Mouse (Mus musculus) adrenal gland, postnatal 14 days (tissue): ENCODE results near the gene Gm11007. TPM values are rescaled to one million over a fixed set of nuclear protein-coding genes. Genes with fewer than 3 reads are reported as not detected.
"Not testable (repeated sequence)": the region's sequence is repeated elsewhere in the genome, so short reads cannot be mapped to it uniquely, and the experiment has no call there.

Experiments used
- DNase-seq: peaks from one replicate; pipeline ENCODE4 v3.0.0; 2021; ENCODE audit warnings: mixed read lengths
- long read RNA-seq, 2 experiments: library from polyadenylated mRNA; stranded (forward); transcript quantifications; one replicate each; pipeline ENCODE4 v2.0.0; 2021
- total RNA-seq: library from RNA; stranded (reverse); gene quantifications from 2 replicates; pipeline ENCODE4 v1.2.3, GENCODE M21; 2021

Gm11007 gene
- 6.0 TPM in 1 of 2 replicates, not detected in the other for total RNA-seq
- long read RNA-seq, experiment 1, partial matches to known transcripts: 0 of 6 reads
- long read RNA-seq, experiment 1, other reads (novel, unspliced or antisense): 6 of 6 reads
- long read RNA-seq, experiment 2, partial matches to known transcripts: 0 of 4 reads
- long read RNA-seq, experiment 2, other reads (novel, unspliced or antisense): 4 of 4 reads

DNA sequence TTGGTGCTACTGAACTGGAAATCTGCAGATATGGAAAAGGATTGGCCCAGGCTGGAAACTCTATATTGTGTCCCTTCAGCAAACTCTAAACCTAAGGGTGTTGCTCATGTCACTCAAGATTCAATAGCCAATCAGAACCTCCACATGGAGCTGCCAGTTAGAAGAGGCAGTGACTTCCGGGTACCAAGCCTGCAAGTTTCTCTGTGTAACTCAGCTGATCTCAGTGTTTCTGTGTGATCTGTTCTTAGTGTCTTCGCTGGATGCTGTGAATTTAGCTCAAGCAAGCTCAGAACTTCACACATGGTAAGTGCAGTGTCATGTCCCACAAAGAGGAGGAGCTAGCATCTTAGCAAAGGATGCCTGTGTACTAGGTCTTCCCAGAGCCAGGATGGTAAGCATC is at the start of gene Gm11007:
Gene Gm11007, plus strand, starts transcription at position 301 of the 400 bp plus-strand sequence.
- DNase-seq: not testable (repeated sequence)

Other genes with a start within 250 kb of the Gm11007 start
- gene Gm4724, start 208.2 kb upstream of the Gm11007 start, total RNA-seq: 5.1 and 6.3 TPM in 2 replicates
- gene Zfp965, start 174.0 kb upstream of the Gm11007 start, total RNA-seq: 2.4 and 4.3 TPM in 2 replicates
- gene Zfp969, start 59.7 kb downstream of the Gm11007 start, total RNA-seq: not detected in 2 replicates
- 6.0 TPM in 1 of 2 replicates, not detected in the other for gene Gm2007, start 97.6 kb downstream of the Gm11007 start, total RNA-seq
- gene Gm14288, start 157.1 kb downstream of the Gm11007 start, total RNA-seq: 5.9 and 10.2 TPM in 2 replicates
- 21.3 and 23.5 TPM in 2 replicates for gene Gm6710, start 225.2 kb downstream of the Gm11007 start, total RNA-seq